Mouse (Mus musculus) left cerebral cortex, adult 11 months (tissue): ENCODE data around the gene Dctd.

Experiments
- DNase-seq: peaks from one replicate; pipeline ENCODE4 v3.0.0; 2022; ENCODE audit warnings: low spot score

Gene Dctd

GRCm38 (mm10) chr8:48098792-48099191 is at the start of gene Dctd:
Gene Dctd, plus strand, starts transcription at chr8:48099092.
- DNase-seq, result no peak

- no peak for DNase-seq
Measured at GRCm38 (mm10) chr8:48053611-48054010, 45.3 kb upstream of the Dctd start.

DNA sequence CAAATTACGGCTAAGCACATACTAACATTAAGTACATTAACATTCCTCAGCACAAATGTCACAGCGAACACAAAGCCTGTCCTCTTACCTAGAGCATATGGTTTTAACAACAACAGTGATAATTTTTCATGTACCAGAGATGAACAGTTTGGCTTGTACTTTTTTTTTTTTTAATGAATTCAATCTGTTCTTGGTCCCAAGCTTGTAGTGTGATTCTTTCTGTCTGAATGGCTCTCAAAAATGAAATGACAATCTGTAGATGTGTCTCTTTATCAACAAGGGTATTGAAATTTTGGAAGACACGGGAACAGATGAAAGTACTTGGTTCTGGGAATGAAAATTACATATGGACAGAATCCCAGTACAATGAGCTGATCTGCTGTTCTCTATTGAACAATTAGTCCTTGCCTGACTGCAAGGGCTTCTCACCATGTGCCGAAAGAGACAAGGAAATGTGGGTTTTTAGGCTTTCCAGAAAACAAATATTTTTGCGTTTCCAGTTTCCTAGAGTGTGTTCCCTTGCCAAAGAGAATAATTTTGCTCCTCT is 35.3 kb upstream of the Dctd start:
- no peak for DNase-seq

DNA sequence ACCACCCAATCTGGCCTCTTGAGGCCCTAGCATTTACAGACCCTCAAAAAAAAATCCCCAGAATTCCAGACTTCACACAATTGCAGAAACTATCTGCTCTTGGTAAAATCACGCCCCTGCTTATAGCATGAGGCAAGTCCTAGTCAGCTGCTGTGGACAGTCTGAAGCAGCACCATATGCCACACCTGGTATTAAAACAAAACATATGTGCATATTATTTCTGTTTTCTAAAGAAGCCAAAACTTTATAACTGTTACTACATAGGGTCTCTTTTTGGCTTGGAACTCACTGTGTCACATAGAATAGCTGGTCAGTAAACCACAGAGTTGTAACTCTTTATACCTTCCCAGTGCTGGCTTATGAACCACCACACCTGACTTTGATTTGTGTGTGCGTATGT is 24.7 kb upstream of the Dctd start:
- no peak for DNase-seq

- DNase-seq, result no peak
Measured at GRCm38 (mm10) chr8:48082343-48082742, 16.5 kb upstream of the Dctd start.

DNA sequence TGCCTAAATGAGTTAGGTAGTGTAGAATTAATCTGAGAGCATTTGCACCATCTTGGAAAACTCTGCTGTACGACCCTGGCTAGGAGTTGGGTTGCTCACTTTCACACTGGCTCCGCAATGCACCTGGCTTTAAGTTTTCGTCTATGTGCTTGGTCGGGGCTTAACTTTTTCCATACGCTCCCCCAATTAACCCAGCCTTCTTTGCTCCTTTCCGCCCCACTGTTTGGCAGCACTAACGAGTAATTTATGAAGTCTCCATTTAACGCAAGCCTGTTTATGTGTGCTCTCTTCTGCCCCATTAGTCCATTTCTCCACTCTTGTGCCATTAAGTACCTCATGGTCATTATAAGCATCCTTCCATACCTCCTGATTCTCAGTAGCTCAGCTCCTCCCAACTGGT is 8.2 kb upstream of the Dctd start:
- no peak for DNase-seq

- DNase-seq, result no peak
Measured at GRCm38 (mm10) chr8:48095378-48095777, 3.5 kb upstream of the Dctd start.

- DNase-seq, result peak; percentile 73
Measured at GRCm38 (mm10) chr8:48097131-48097794, 1.6 kb upstream of the Dctd start.

DNA sequence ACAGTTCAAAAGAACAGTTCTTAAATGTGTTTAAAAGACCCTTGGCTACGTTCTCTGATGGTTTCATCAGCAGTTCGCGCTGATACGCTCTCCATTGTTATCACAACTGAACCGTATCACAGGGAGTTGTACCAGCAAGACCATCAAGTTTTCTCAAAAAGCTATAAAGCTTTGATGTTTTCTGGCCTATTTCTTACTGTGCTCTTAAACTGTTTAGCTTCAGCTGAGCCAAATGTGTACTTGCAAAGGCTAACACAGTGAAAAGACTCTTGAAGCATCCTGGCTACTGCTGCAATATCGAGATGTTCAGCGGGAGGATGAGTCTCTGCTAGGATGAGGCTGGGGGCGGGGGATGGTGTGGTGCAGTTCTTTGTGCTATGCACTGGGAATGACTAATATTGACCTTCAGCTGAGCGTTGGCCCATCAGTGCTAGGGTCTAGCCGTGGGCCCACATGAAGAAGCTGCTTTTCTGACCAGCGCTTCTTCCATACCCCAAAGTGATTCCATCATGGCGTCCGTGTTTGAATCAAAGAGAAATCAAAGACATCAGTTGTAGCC is 732 bp upstream of the Dctd start:
- no peak for DNase-seq

DNA sequence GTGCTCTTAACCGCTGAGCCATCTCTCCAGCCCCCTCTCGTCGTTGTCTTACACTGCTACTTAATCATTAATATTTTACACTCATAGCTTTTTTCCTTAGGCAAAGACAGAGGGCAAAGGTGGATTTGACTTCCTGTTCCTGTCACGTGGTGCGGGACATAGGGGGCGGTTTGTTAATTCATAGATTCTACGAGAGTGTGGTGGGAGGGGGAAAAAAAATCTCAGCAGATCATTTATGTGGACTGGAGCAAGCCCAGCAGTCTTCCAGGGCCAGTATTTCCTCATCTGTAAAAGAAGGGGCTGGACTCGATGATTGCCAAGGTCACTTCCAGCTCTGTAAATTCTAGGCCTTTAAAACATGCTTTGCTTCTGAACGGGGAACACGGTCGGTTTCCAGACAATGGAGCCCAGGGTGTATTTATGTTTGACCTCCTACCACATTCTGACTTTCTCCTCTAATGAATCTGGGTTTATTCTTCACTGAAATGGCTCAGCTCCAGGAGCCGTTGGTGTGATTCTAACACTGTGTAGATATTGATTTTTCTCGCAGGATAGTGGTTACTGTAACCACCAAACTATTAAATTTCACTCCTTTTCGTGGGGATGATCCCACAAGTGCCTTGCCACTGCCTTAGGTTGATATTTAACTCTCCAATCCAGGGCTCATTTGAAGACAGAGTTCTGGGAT is 1.4 kb downstream of the Dctd start:
- DNase-seq, result no peak

- DNase-seq, result no peak
Measured at GRCm38 (mm10) chr8:48109373-48109855, 10.5 kb downstream of the Dctd start.

DNA sequence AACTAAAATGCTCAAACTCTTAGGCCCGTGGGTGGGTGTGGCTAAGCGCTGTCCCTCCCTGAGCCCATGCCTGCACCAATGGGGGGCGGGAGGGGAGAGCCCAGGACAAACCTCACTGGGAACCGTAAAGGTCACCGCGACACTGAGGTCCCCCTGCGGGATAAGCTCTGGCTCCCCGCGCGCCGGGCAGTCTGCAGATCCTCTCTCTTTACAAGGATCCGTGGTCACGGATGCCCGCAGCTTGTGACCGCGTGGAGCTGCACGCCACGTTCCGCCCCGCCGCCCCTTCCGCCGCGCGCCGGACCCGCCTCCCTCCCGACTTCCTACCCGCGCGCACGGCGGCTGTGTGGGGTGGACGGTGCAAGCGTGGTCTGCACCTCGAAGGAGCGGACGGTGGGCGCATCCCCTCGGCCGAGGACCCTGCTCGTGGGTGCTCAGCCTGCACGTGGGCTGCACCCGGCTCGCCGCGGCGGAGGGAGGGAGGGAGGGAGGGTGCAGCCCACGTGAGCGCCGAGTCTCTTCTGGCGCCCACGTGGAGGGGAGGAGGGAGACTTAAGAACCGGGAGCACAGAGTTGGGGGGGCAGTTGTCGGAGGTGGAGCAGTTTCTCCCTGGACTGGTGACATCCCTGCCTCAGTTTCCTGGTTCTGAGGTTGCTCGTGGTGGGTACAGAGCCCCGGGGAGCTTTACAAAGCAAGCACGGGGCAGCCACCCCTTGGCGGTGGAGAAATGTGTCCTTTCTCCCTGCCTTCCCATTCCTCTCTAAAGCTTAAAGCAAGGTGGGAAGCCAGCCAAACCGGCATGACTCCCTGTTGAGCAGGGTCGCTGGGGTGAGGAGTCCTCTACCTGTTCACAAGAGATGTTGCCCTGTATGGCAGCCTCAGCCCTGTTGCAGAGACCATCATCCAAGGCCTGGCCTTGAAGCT is 11.2 kb downstream of the Dctd start:
- DNase-seq, result peak; percentile 22

DNA sequence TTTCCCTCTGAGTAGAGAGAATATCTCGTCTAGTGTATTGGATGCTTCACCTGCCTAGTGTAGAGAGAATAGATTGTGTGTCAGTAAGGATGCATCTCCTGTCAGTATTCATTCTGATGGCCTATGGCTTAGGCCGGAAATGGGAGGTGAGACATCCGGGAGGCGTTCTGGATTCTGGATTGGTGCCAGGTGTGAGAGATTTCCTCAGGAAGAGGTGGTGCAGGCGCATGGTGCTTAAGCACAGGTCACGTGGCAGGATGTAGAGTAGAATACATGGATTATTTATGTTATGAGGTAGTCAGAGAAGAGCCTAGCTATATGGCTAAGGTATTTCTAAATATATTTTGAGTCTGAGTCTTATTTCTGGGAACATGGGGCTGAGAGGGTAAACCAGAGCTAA is 15.7 kb downstream of the Dctd start:
- no peak for DNase-seq

- no peak for DNase-seq
Measured at GRCm38 (mm10) chr8:48122991-48123390, 24.1 kb downstream of the Dctd start.

- DNase-seq, result no peak
Measured at GRCm38 (mm10) chr8:48124857-48125256, 26.0 kb downstream of the Dctd start.

- DNase-seq, result no peak
Measured at GRCm38 (mm10) chr8:48126954-48127353, 28.1 kb downstream of the Dctd start.

DNA sequence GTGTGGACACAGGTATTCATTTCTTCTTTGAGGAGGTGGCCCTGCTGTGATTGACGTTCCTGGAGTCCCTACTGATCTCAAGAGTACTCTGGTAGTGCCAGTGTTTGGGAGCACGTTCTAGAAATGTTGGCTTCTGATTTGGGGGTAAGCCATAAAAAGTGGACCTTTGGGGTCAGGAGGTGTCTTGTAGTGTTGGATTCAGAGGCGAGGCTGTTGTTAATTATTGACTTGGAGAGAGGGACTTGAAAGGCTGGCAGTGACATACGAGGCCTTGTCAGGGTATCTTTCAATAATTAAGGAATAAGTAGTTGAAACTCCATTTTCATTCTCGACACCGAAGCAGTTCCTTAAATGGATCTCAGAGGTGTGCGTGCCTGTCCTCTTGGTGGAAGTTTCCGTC is 31.4 kb downstream of the Dctd start:
- no peak for DNase-seq

DNA sequence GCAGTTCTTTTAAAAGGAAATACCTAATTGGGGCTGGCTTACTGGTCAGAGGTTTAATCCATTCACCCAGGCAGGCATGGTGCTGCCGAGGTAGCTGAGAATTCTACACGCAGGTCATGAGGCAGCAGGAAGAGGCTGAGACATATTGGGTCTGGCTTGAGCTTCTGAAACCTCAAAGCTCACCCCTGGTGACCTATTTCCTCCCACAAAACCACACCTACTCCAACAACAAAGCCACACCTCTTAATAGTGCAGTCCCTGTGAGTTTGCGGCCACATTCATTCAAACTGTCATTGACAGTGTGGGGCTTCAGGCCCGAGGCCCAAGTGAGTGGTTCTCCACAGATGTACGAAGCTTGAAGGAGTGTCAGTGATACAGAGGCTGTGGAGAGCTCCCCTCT is 34.4 kb downstream of the Dctd start:
- DNase-seq, result no peak

DNA sequence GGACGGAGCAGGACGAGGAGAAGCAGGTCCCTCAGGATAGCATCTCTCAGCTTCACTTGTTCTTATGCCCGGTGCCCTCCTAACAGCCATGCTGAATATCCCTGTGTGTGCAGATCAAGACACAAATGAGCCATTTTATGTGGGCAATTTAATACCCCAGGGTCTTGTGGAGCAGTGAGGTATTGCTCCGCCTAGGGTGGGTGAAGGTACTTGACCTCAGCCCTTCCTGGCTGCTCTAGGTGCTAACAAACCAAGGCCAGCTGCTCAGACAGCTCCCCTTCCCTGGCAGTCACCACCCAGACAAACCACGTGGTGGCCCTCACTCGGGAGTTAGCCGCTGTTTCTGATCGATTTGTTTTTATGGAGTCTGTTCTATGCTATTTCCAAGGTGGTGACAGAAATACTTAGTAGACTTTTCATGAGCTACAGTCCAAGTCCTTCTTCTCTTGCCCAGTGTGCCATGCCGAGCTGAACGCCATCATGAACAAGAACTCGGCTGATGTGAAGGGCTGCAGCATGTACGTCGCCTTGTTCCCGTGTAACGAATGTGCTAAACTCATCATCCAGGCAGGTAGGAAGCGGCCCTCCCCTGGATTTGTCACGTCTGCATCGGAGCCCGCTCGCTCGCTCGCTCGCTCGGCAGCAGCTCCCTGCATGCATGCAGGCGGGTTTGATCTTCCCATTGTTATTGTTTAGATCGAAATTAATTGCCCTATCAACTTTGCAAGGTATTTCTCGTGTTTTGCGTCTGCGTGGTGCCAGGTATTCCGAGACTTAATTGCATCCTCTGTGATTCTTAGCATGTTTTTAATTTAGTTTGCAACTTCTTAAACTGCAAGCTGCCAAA is 38.1 kb downstream of the Dctd start:
- no peak for DNase-seq

DNA sequence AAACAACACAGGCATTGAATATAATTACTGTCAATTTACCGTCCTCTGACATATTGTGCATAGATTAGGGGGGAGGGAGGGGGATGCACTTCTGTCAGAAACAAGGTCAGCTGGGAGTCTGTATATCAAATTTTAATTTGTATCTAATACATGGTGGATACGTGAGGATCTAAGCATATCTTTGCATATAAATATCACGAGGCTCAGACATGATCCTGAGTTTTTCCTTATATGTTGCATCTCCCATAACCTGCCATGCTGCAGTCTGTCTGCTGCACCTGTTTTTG is 38.7 kb downstream of the Dctd start:
- no peak for DNase-seq

- no peak for DNase-seq
Measured at GRCm38 (mm10) chr8:48141023-48141422, 42.1 kb downstream of the Dctd start.
